In genomic region chr3:157399909-157400308, GRCm38 (mm10) we compare ENCODE assay signal across 17 mouse cellular contexts.
"Had no signal": no experiment of that assay in that cellular context is flagged by ENCODE, and none has a peak within 500 bp of the region (broad histone marks: within the 10 kb centered on the region; RNA-seq: fewer than 3 reads in every experiment).

No protein-coding gene starts in this region.

- H3K4me2 ChIP-seq: lung, embryonic 15.5 days; midbrain, embryonic 11.5 days; midbrain, embryonic 13.5 days; midbrain, embryonic 15.5 days; neural tube, embryonic 12.5 days; stomach, embryonic 15.5 days had no signal

- DNase-seq: liver, postnatal 0 days; lung, adult 2 months; lung, postnatal 14 days; lung, postnatal 36 days; right cerebral cortex, postnatal 14 days; thymus, adult 2 months; thymus, postnatal 25 days; thymus, postnatal 4 days had no signal

- H3K9ac ChIP-seq: liver, postnatal 0 days; lung, embryonic 15.5 days; midbrain, embryonic 13.5 days; midbrain, embryonic 15.5 days; neural tube, embryonic 12.5 days; stomach, embryonic 15.5 days had no signal

- H3K4me3 ChIP-seq: lung, embryonic 15.5 days; midbrain, embryonic 13.5 days; midbrain, embryonic 15.5 days; neural tube, embryonic 12.5 days; stomach, embryonic 15.5 days had no signal

- H3K27ac ChIP-seq: lung, embryonic 15.5 days; macrophage; midbrain, embryonic 13.5 days; midbrain, embryonic 15.5 days; neural tube, embryonic 12.5 days; stomach, embryonic 15.5 days; stomach, postnatal 0 days had no signal

- H3K9me3 ChIP-seq: lung, embryonic 15.5 days; midbrain, embryonic 13.5 days; midbrain, embryonic 15.5 days; neural tube, embryonic 12.5 days; stomach, embryonic 15.5 days had no signal

- H3K27me3 ChIP-seq: lung, embryonic 15.5 days; midbrain, embryonic 13.5 days; midbrain, embryonic 15.5 days; neural tube, embryonic 12.5 days; stomach, embryonic 15.5 days had no signal

- H3K36me3 ChIP-seq: lung, embryonic 15.5 days; midbrain, embryonic 13.5 days; midbrain, embryonic 15.5 days; neural tube, embryonic 12.5 days; stomach, embryonic 15.5 days had no signal

- ATAC-seq: liver, postnatal 0 days; lung, postnatal 0 days; midbrain, embryonic 13.5 days; midbrain, embryonic 15.5 days had no signal

- H3K4me1 ChIP-seq: lung, embryonic 15.5 days; midbrain, embryonic 13.5 days; midbrain, embryonic 15.5 days; neural tube, embryonic 12.5 days; stomach, embryonic 15.5 days had no signal
